Mouse (Mus musculus): ENCODE data around the gene Actg2.

GRCm38 (mm10) chr6:83480019-83480655 lies 55.9 kb downstream of the Actg2 start:
- TF ChIP-seq CTCF (IDR thresholded peaks at IDR 0.05; ENCODE audit: borderline replicate concordance, insufficient read depth, low read length) (no peak), POLR2A (IDR thresholded peaks at IDR 0.05; ENCODE audit: low read depth, low read length) (no peak)
